Mouse (Mus musculus) c-Kit-positive CD71-positive TER-119-positive erythroid progenitor cells, embryonic 14.5 days (primary cell): ENCODE results near the gene Ppp1r32.

Experiments used
- DNase-seq: peaks from one replicate; pipeline ENCODE4 v3.0.0-alpha.2; 2013; ENCODE audit warnings: low spot score

Ppp1r32 gene

DNA sequence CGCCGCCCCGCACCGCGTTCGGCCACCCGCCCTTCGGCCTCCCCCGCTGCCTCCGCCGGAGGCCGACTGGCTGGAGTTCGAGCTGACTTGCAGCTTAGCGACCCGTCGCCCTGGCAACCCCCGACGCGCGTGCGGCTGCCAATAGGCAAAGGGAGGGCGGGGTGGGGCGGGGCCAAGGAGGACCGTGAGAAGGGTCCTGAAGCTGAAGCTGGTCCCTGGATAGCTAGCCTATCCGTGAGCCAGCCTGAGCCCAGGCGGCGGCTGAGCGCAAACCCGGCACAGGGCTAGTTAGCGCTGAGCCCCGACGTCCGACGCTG is 25.3 kb downstream of the Ppp1r32 start:
- no peak for DNase-seq

DNA sequence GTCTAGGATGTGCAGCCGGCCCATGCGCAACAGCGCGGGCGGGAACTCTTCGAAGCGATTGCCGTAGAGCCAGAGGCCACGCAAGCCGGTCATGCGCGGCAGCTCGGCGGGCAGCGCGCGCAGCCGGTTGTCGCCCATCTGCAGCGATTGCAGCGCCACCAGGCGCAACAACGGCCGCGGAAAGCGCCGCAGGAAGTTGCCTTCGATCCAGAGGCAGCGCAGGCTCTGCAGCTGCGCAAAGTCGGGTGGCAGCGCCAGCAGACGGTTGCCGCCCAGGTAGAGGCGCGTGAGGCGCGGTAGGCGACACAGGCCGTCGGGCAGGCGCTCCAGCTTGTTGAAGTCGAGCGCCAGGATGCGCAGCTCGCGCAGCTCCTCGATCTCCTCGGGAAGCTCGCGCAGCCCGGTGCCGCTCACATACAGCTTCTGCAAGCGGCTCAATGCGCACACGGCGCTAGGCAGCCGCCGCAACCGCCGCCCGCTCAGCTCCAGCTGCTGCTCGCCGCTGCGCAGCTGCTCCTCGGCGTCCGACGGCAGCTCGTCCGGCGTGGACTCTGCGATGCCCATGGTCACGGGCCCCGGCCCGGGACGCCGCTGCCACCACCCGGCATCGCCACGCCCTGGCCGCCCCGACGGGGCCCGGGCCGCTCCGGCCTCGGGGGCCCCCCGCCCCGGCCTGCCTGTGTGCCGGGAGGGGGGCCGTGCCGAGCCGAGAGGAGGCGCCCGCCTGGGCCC is 25.8 kb downstream of the Ppp1r32 start, which contains the start of gene Lrrc10b:
Gene Lrrc10b, minus strand, starts transcription at position 722 of the 732 bp plus-strand sequence.
- no peak for DNase-seq

DNA sequence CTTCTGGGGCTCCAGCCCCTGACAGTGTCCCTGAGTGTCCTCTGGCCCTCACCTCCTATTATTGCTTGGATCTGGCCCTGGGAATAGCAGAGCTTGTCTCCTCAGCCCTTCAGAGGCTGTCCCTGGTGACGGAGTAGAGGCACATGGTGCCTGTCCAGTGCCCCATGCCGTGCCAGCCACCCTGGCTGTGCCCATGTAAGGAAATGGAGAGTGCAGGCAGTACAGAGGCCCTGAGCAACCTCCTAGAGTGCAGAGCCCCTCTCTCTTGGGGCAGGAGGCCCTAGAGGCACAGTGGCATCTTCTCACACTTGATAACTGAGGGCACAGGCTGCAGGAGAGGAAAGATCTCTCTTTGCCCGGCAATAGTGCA is 27.3 kb downstream of the Ppp1r32 start:
- no peak for DNase-seq

DNA sequence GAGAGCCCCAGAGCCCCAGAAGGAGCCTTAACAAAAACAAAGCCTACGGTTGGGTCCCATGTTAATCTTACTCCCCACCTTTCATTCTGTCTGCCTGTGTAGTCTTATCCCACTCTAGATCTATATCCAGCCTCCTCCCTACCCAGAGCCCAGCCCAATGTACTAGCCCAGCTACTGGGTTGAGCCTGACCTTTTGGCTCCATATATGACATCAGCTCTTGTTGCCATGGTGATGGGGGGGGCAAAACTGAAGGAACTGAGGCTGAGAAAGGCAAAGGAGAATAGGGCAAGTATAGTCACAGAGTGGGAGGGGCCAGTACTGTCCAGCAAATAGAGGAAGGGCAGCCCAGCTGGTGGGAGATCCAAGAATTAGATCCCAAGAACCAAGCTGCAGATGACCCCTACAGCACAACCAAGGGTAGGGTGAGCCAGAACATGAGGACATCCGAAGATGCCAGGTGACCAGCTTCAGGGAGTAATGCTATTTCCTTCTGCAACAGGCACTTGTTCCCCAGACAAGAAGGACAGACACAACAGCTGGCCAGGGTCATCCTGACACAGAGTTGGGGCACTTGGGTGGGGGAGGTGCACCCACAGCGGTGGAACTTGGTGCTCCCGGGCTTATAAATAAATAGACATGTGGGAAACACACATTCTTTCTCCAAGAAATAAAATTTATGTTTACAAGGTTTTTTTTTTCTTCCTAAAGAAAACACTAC is 27.9 kb downstream of the Ppp1r32 start:
- no peak for DNase-seq

DNA sequence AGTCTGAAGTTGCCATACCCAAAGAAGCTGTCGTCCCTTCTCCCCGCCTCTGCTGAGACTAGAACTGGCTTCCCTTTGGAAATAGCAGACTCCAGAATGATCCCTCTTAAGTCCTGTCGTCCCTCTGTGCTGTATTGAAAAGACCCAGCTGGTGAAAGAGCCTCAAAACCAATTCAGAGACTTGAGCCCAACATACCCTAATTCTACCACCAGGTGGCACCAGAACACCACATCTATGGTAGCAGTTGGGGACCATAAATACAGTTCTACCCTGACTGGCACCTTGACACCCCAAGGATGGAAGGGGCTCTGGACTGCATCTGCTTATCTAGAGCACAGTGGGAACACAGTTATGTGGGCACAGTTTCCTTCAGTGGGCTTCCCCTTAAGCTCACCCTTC is 33.0 kb downstream of the Ppp1r32 start:
- DNase-seq: peak; percentile 72

DNA sequence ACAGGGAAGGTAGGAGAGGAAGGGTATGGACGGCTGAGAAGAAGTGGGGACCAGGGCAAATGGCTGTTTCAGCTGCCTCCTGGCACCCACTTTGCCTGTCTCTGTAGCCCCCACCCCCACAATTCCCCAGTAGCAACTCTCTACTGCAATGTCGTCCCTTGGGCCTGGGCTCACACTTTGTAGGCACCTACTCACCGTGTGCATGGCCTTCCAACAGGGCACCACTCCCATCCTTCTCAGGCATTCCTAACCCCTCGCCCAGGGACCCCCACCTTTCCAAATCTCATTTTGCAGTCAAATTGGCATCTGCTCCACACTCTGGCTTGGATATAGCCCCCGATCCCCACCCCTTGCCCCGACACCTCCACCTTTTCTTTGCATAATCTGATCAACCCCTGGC is 33.5 kb downstream of the Ppp1r32 start:
- DNase-seq: no peak

DNA sequence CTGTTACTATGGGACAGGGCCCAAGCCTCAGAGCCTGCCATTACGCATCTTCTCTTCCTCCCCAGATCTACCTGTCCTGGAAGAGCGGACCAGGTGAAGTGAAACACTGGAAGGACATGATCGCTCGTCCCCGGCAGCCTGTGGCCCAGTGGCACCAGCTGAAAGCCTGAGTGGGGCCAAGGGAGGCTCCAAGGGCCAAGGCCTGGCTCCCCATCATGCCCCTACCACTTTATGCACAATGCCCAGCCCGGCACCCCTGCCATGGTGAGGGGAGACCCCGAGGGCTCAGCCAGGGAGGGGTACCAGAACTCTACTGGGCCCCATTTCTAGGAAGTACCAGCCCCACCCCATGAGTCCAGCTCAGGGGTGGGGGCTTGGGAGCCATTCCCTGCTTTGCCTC is 34.5 kb downstream of the Ppp1r32 start:
- DNase-seq: no peak

DNA sequence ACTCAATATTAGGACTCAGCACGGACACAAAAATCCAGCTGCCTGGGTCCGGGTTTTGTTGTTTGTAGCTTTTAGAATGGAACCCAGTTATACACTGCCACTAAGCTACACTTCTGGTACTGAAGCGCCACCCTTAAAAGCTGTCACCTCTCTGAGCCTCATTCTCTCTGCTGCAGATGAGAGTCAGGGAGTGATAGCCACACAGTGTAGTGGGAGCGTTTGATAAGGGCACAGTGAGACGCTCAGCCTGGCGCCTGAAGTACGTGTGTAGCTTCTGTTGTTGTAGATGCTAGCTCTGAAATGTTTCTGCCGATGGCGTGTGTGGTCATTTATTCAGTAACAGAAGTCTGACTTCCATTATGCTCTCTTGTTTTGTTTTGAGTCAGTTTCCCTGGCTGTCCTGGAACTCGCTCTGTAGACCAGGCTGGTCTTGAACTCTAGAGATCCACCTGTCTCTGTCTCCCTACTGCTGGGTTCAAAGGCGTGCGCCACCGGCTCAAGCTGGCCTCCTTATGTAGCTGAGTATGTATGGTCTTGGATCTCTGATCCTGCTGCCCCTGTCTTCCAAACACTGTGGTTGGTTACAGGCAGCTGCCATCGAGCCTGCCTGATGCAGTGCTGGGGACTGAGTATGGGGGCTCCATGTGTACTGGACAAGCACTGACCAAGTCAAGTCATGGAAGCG is 37.9 kb downstream of the Ppp1r32 start:
- DNase-seq: peak; percentile 69

DNA sequence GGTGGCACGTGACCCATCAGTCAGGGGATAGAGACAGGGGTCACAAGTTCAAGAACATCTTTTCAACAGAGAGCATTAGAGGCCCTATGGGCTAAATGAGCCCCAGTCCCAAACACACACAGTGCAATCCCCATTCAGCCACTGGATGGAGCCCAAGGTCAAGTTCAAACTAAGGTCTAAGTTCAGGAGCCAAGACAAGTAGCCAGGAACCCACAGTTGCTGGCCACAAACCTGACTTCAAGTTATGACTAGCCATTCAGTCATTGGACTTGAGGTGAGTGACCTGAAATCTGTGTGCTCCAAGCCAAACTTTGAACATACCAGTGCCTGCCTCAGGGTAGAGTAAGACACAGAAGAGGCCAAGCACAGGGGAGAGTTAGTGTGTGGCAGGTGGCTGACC is 45.2 kb downstream of the Ppp1r32 start:
- no peak for DNase-seq

DNA sequence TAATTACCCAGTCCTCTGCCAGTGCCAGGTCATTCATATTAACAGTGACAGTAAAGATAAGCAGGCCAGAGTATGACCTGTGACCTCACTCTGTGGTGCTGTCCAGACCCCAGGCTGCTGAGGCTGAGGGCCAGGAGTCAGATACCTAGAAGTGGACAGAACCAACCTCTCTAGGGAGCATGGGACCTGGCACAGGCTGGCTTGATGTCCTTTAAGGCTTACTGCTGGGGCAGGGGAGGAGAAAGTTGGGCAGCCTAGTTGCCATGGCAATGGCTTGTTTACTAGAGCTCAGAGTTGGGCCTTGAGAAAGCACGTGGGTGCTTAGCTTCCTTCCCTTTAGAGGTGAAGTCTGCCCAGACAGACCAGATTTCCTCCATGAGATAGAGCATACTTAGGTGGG is 46.0 kb downstream of the Ppp1r32 start:
- DNase-seq: no peak

DNA sequence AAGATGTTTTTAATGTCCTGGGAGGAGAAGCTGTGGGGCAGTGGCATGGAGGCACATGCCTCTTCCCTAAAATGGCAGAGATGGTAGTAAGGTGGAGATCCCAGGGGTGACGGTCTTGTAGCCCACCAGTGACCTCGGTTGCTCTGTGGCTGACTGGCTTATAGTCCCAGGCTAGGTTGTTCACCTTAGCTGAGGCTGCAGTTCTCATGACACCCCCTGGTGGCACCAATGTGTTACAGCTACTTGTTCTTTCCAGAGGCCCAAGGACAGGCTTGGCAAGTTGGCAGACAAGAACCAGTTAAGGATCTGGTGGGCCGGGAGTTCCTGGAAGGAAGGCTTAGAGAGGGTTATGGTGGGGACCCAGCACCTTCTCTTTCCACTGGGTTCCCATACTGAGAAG is 46.8 kb downstream of the Ppp1r32 start:
- peak; percentile 64 for DNase-seq

DNA sequence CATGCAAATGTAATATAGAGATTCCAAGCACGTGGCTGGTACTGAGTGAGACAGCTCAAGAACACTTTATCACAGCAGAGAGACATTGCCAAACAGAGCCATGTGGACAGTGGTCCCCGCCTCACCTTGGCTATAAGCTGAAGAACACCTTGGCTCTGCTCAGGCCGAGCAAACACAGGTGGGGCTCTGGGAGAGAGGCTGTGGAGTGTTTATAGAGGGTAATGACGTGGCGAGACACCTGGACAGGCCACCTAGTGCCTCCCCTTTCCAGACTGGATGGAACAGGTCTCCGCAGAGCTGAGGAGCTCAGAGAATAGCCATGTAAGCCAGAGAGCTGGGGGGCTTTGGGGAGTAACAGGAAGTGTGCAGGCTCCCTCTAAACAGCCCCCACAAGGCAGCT is 47.8 kb downstream of the Ppp1r32 start:
- DNase-seq: no peak

DNA sequence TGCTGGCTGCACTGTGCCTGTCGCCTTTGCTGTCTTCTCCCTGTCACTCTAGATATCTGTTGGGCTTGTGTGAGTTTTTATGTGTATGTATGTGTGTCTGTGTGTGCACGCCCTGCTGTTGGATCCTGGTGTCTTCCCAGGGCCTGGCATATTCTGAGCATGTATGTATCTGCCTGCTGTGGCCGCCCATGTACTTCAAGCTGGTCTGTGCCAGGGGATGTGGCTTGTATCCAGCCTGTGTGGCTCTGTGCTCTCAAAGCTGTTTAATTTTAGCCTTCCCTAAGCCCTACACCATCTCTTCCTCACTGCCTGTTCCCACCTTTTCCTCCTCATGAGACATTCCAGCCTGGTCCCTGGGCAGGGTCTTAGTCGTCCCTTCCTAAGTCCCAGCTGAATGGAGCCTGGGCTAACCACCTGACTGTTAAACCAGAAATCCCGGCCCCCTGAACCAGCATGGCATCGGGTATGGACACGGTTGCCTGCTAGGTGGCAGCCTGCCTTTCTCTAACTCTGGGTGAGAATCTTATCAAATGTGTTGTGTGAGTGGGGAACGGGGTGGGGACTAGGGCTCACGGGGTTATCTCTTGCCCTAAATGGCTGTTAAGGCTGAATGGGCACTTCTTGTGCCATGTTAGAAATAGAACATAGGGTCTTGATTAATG is 48.7 kb downstream of the Ppp1r32 start:
- no peak for DNase-seq

DNA sequence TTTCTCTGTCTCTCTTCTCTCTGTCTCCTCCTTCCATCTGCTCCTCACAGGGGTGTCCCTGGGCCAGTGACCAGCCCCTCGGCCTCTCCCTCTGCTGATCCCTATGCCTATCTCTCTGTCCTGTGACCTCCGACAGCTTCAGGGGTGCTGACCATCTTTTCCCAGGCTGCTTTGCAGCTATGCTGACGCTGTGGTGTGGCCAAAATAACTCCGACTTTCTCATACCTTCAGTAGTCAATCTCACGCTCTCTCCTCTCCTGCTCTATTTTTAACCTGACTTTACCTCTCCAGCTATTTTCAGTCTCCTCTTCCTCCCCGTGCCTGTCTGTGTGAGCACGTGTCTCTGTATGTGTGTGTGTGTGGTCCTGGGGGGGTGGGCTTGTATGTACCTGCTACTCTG is 49.5 kb downstream of the Ppp1r32 start:
- no peak for DNase-seq

DNA sequence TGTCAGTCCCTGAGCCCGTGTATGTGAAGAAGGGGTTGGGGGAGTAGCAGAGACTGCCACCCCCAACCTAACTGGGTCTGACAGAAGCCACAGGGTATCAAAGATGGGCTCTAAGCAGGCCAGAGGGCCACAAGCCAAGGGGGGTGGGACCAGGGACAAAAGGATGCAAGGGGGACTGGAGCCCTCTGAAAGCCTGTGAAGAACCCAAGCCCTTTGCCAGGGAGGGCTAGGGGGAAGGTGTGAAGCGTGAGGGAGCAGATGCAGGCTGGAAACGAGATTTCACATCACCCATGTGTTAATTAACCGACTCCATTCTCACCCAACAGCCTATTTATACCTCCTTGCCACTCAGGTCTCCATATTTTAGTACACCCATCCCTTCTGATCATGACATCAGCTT is 50.9 kb downstream of the Ppp1r32 start:
- DNase-seq: no peak

DNA sequence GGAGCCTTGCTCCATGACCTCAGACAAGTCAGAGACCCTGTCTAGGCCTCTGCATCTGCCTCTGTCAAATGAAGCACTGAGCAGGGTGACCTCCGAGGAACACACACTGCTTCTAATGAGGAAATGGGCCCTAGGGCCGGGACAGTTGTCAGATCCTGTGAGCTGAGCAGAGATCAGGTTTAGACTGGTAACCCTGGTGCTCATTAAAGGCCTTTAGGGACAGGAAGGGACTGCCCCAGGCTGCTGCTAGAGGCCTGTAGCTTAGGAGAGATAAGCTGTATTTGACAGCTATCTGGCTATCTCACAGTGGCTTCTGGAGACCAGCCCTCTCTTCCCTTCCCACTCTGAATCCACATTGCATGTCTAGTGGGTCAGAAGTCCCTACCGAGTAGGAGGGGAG is 51.3 kb downstream of the Ppp1r32 start:
- peak; percentile 51 for DNase-seq

DNA sequence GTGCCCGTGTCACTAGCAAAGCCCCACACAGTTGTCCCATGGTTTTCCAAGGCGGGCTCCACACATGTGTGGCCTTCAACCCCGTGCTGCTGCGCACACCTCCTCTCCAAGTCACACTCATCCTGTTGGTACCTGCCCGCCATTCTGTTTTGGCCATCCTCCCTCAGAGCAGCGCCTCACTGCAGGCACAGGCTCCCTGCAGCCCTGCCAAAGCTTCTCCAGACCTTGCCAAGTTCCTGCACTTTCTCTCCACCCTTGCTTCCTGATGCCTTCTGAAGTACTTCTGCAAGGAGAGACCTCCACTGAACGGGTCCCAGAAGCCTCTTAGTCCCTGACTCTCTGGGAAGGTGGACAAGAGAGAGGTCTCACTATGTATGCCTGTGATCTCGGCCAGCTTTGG is 53.4 kb downstream of the Ppp1r32 start:
- no peak for DNase-seq

DNA sequence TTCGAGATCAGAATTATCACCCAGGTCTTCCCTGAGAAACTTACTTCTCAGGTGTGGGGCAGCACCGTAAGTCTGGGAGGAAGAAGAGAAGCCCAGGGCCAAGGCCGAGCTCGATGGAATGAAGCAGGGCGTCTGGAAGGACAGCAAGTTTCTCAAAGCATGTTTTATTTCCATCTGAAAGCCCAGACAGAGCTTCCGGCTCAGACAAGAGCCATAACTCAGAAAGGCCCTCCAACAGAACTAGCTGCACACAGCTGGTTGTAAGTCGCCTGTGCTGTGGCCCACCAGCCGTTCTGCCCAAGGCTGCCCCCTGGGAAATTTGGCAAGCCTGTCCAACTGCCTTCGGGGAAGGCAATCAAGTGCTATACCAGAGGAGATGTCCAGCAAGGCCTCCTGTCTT is 55.3 kb downstream of the Ppp1r32 start:
- DNase-seq: no peak

DNA sequence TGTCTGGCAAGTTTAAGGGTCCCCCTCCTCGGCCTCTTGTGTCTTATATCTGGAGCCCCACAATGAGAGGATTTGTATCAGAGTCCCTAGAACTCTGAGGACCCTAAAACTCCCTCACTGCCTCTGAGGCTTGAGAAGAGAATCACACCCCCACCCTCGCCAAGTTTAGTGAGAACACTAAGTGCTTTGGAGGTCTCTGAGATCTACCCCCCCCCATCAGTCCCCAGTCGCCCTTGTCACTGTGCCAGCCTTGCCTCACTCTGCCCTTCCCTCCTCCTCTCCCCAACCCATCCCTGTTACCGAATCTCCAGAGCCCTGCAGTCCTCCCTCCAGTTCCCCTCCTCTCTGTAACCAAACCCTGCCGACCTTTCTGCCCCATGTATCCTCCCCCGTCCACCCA is 55.9 kb downstream of the Ppp1r32 start:
- no peak for DNase-seq

DNA sequence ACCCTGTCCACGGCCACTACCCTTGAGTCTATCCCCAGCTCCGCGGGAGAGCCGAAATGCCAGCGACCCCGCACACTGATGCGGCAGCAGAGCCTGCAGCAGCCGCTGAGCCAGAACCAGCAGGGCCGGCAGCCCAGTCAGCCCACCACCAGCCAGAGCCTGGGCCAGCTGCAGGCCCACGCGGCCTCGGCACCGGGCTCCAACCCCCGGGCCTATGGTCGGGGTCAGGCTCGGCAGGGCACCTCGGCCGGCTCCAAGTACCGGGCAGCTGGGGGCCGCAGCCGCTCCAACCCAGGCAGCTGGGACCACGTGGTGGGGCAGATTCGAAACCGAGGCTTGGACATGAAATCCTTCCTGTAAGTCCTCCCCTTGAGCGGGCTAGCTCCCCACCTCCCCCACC is 56.4 kb downstream of the Ppp1r32 start:
- no peak for DNase-seq

DNA sequence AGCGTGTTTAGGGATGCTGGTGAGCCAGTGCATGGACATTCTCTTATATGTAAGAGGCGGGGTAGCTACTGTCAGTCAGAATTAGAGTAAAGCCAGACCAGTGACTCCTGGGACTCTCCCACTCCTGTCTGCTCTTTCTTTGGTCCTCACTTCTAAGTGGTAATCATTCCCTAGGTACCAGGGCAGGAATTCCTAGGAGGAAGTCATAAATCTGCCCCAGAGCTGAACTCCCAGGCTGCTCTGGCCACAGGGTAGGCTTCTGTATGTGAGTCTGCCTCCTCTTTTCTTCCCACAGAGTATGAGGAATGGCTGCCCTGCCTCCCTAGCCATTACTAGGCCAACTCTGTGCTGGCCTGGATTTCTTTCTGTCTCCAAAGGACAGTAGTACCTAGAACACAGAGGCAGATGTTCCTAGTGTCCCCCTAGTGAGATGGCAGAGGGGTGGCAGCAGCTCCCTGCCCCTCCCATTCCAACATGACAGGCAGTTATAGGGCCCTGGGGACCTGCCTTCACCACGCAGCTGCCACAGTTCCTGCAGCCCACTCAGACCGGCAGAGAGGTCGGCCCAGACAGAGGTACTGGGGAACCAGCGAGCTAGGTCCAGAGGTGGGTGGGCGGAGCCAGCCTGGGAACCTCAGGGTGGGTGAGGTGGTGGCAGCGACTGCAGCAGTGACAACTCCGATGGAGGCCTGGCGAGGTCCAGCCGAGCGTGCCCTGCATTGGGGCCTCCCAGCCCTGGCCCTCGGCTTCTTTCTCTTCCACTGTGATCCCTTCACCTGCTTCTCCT is 57.1 kb downstream of the Ppp1r32 start:
- DNase-seq: no peak

DNA sequence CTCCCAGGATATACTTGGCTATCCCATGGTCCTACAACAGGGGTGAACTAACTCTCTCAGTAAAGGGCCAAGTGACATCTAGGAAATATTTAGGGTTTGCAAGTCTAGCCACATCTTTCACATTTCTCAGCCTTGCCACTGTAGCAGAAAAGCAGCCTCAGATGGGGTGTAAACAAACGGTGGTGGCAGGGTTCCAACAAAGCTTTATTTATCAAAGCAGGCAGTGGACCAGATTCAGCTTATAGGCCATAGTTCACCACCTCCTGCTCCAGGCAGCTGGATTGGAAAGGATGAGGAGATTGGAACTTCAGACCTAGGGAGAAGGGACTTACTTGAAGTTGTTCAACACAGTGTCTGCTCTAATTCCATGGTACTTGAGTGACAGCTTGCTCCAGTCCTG is 58.0 kb downstream of the Ppp1r32 start:
- no peak for DNase-seq
